ENCODE assay signal across 19 mouse cellular contexts in genomic region chr6:23250288-23250955, GRCm38 (mm10). TPM values are rescaled to one million over a fixed set of nuclear protein-coding genes. Genes with fewer than 3 reads are reported as not detected.
DNase-seq lines count a peak whose midpoint lies in the region; ATAC-seq and TF ChIP-seq lines count a peak whose summit lies in the region.
"Had no signal": no experiment of that assay in that cellular context is flagged by ENCODE, and none has a peak within 500 bp of the region (broad histone marks: within the 10 kb centered on the region; RNA-seq: fewer than 3 reads in every experiment).

No protein-coding gene starts in this region.

- H3K4me3 ChIP-seq in hindbrain, embryonic 11.5 days (ENCODE audit: low read depth, low read length), result no peak overlapping the region
- H3K4me3 ChIP-seq in hindbrain, postnatal 0 days (ENCODE audit: low read length), result no peak overlapping the region
- peak overlapping the region; percentile 44 for H3K4me3 ChIP-seq in embryonic facial prominence, embryonic 12.5 days
- H3K4me3 ChIP-seq in limb, embryonic 10.5 days, result no peak overlapping the region
- H3K4me3 ChIP-seq: megakaryocyte, embryonic 14.5 days had no signal

- no peaks in the 10 kb centered on the region; the same call in 1 of the 2 replicates for H3K4me1 ChIP-seq in hindbrain, embryonic 11.5 days (replicated peaks; ENCODE audit: control insufficient read depth, insufficient read depth, low read length)
- no peaks in the 10 kb centered on the region for H3K4me1 ChIP-seq in hindbrain, postnatal 0 days (ENCODE audit: insufficient read depth, low read length)
- H3K4me1 ChIP-seq in embryonic facial prominence, embryonic 12.5 days, result 0 out of 2 replicates have a peak, but pooled peaks cover 14% of the 10 kb centered on the region
- H3K4me1 ChIP-seq in limb, embryonic 10.5 days, result peaks cover 36% of the 10 kb centered on the region

- no peak overlapping the region for H3K27ac ChIP-seq in hindbrain, embryonic 11.5 days (ENCODE audit: low read depth, low read length)
- no peak overlapping the region for H3K27ac ChIP-seq in hindbrain, postnatal 0 days
- H3K27ac ChIP-seq in embryonic facial prominence, embryonic 12.5 days, result no peak overlapping the region
- H3K27ac ChIP-seq in limb, embryonic 10.5 days, result no peak overlapping the region
- H3K27ac ChIP-seq: heart, embryonic 15.5 days; liver, embryonic 12.5 days; neural tube, embryonic 12.5 days had no signal

- no peak for ATAC-seq in hindbrain, embryonic 11.5 days (ENCODE audit: low FRiP score)
- ATAC-seq in hindbrain, postnatal 0 days, result no peak
- ATAC-seq in embryonic facial prominence, embryonic 12.5 days (ENCODE audit: insufficient number of reproducible peaks, insufficient read depth, low FRiP score, low TSS enrichment), result no peak
- ATAC-seq: liver, embryonic 12.5 days had no signal

- DNase-seq in hindbrain, embryonic 11.5 days (ENCODE audit: low spot score), result peak; percentile 59
- no peak for DNase-seq in hindbrain, postnatal 0 days (ENCODE audit: low spot score)
- DNase-seq in ES-CJ7 (ENCODE audit: low read depth, low spot score), result peak; percentile 72
- peak; percentile 58 for DNase-seq in limb, embryonic 10.5 days (ENCODE audit: low spot score)
- DNase-seq in ovary, postnatal 36 days (ENCODE audit: low spot score), result no peak
- no peak for DNase-seq in gastrocnemius, adult 18-20 months (ENCODE audit: low spot score)
- DNase-seq in gastrocnemius, postnatal 25 days, result no peak
- DNase-seq: cerebellum, adult 11-12 months; kidney, adult 9 months had no signal

- no peak overlapping the region for H3K4me2 ChIP-seq in hindbrain, embryonic 11.5 days (replicated peaks; ENCODE audit: low read depth, low read length)
- no peak overlapping the region for H3K4me2 ChIP-seq in hindbrain, postnatal 0 days (ENCODE audit: low read depth, low read length)
- 0 out of 2 replicates have a peak overlapping the region, but pooled peaks have one; percentile 71 for H3K4me2 ChIP-seq in embryonic facial prominence, embryonic 12.5 days (replicated peaks)

- peaks cover 87% of the 10 kb centered on the region for H3K27me3 ChIP-seq in hindbrain, embryonic 11.5 days (ENCODE audit: control insufficient read depth, insufficient read depth, low read length)
- peaks cover 72% of the 10 kb centered on the region for H3K27me3 ChIP-seq in hindbrain, postnatal 0 days (ENCODE audit: insufficient read depth, low read length)
- peaks cover 75% of the 10 kb centered on the region for H3K27me3 ChIP-seq in embryonic facial prominence, embryonic 12.5 days
- peaks cover 98% of the 10 kb centered on the region for H3K27me3 ChIP-seq in limb, embryonic 10.5 days (ENCODE audit: low read depth, poor library complexity, severe bottlenecking)

- WGBS in hindbrain, embryonic 11.5 days, result under 1% methylated on average over 22 of the region's 22 CpGs
- under 1% methylated on average over 22 of the region's 22 CpGs for WGBS in hindbrain, postnatal 0 days
- WGBS in embryonic facial prominence, embryonic 12.5 days, result under 1% methylated on average over 22 of the region's 22 CpGs
- whole genome bisulfite sequencing in limb, embryonic 10.5 days, result under 1% methylated on average over 22 of the region's 22 CpGs

- no peak overlapping the region for H3K9ac ChIP-seq in hindbrain, embryonic 11.5 days (ENCODE audit: low read depth, low read length)
- no peak overlapping the region for H3K9ac ChIP-seq in hindbrain, postnatal 0 days (replicated peaks; ENCODE audit: low read length)
- H3K9ac ChIP-seq in embryonic facial prominence, embryonic 12.5 days, result no peak overlapping the region
- H3K9ac ChIP-seq: heart, embryonic 15.5 days; liver, embryonic 12.5 days; neural tube, embryonic 12.5 days had no signal

- no peaks in the 10 kb centered on the region for H3K36me3 ChIP-seq in hindbrain, embryonic 11.5 days (ENCODE audit: control insufficient read depth, insufficient read depth, low read length)
- H3K36me3 ChIP-seq in hindbrain, postnatal 0 days (ENCODE audit: insufficient read depth, low read length), result no peaks in the 10 kb centered on the region
- no peaks in the 10 kb centered on the region for H3K36me3 ChIP-seq in embryonic facial prominence, embryonic 12.5 days
- H3K36me3 ChIP-seq in limb, embryonic 10.5 days, result no peaks in the 10 kb centered on the region
- H3K36me3 ChIP-seq: heart, embryonic 15.5 days; liver, embryonic 12.5 days; neural tube, embryonic 12.5 days had no signal

- no peak for TF ChIP-seq CTCF in hindbrain, postnatal 0 days (IDR thresholded peaks at IDR 0.05; ENCODE audit: low read depth)

- H3K9me3 ChIP-seq in hindbrain, embryonic 11.5 days (ENCODE audit: control insufficient read depth, low read length), result no peaks in the 10 kb centered on the region
- H3K9me3 ChIP-seq in hindbrain, postnatal 0 days (ENCODE audit: low read length), result no peaks in the 10 kb centered on the region
- no peaks in the 10 kb centered on the region for H3K9me3 ChIP-seq in embryonic facial prominence, embryonic 12.5 days
- H3K9me3 ChIP-seq in limb, embryonic 10.5 days (replicated peaks), result no peaks in the 10 kb centered on the region
- H3K9me3 ChIP-seq: heart, embryonic 15.5 days; liver, embryonic 12.5 days; neural tube, embryonic 12.5 days had no signal

RNA-seq across cellular contexts. Expression of gene Fezf1, which starts 2.3 kb away (rescaled TPM):
- polyA plus RNA-seq in hindbrain, embryonic 11.5 days (2014; fragmentation: Nextera tagmentation; extraction: Ambion mirVana), result 0.11 TPM in 1 of 2 replicates, not detected in the other
- total RNA-seq in hindbrain, postnatal 0 days (2014; rRNA removed), result 0.05 TPM in 1 of 2 replicates, not detected in the other
- not detected in 2 replicates for polyA plus RNA-seq in hindbrain, postnatal 0 days (2015; fragmentation: Nextera tagmentation; extraction: Ambion mirVana)
- polyA plus RNA-seq in embryonic facial prominence, embryonic 12.5 days (2016; fragmentation: Nextera tagmentation; extraction: Ambion mirVana), result 6.8 and 7.0 TPM in 2 replicates
- not detected in 2 replicates for polyA plus RNA-seq in limb, embryonic 10.5 days (2016; fragmentation: Nextera tagmentation; extraction: Ambion mirVana)
- total RNA-seq in gastrocnemius, adult 18-20 months (2021), result not detected
- not detected for total RNA-seq in gastrocnemius, postnatal 25 days (2021)
- total RNA-seq: common myeloid progenitor, adult 5-6 weeks; gastrocnemius, postnatal 4 days had no signal
- polyA plus RNA-seq: C2C12; heart, embryonic 15.5 days; hindbrain, embryonic 16.5 days; liver, embryonic 12.5 days; lung, postnatal 0 days; neural tube, embryonic 12.5 days had no signal

Comparison
In these comparisons a context has a peak if more than half of its experiments do, and no peak if none do; other contexts are left out.
1. DNase-seq: peak in hindbrain, embryonic 11.5 days (single experiment), ES-CJ7 (single experiment) and limb, embryonic 10.5 days (single experiment); none in hindbrain, postnatal 0 days (single experiment), ovary, postnatal 36 days (single experiment), gastrocnemius, adult 18-20 months (single experiment) and gastrocnemius, postnatal 25 days (single experiment).